Mouse (Mus musculus) limb, embryonic 14.5 days (tissue): ENCODE measurements around the gene Ctsl. TPM values are rescaled to one million over a fixed set of nuclear protein-coding genes. Genes with fewer than 3 reads are reported as not detected.

Experiments used
- ATAC-seq: fragments of 200-750 bp; cut with Nextera tagmentation; 2 replicates; pipeline ENCODE4 v1.8.0; 2017; ENCODE audit warnings: low read depth, moderate number of reproducible peaks, moderate TSS enrichment; ENCODE audit not compliant: low FRiP score
- DNase-seq: peaks from one replicate; pipeline ENCODE4 v3.0.0-alpha.2; 2015; ENCODE audit warnings: low spot score
- H3K27ac ChIP-seq: fragments of 300-500 bp; sonication (generic); replicated peaks from 2 replicates; pipeline ENCODE4 v1.5.1; 2014; ENCODE audit warnings: low read depth, mild to moderate bottlenecking, low read length, moderate library complexity, mixed read lengths
- H3K27me3 ChIP-seq: fragments of 300-500 bp; sonication (generic); 2 replicates; pipeline ENCODE4 v1.6.1; 2014; ENCODE audit warnings: low read length, mixed read lengths; ENCODE audit not compliant: control insufficient read depth, insufficient read depth
- H3K36me3 ChIP-seq: fragments of 300-500 bp; sonication (generic); 2 replicates; pipeline ENCODE4 v1.6.1; 2014; ENCODE audit warnings: mild to moderate bottlenecking, low read length, moderate library complexity, mixed read lengths; ENCODE audit not compliant: control insufficient read depth, insufficient read depth
- H3K4me1 ChIP-seq: fragments of 300-500 bp; sonication (generic); 2 replicates; pipeline ENCODE4 v1.6.1; 2014; ENCODE audit warnings: antibody characterized with exemption, low read length, mixed read lengths; ENCODE audit not compliant: control insufficient read depth, insufficient read depth
- H3K4me2 ChIP-seq: fragments of 300-500 bp; sonication (generic); replicated peaks from 2 replicates; pipeline ENCODE4 v1.6.1; 2014; ENCODE audit warnings: low read depth, mild to moderate bottlenecking, low read length, moderate library complexity; ENCODE audit not compliant: severe bottlenecking
- H3K4me3 ChIP-seq: fragments of 300-500 bp; sonication (generic); replicated peaks from 2 replicates; pipeline ENCODE4 v1.5.1; 2014; ENCODE audit warnings: low read length
- H3K9ac ChIP-seq: fragments of 300-500 bp; sonication (generic); 2 replicates; pipeline ENCODE4 v1.6.1; 2014; ENCODE audit warnings: mild to moderate bottlenecking, low read depth, low read length, moderate library complexity; ENCODE audit not compliant: severe bottlenecking
- H3K9me3 ChIP-seq: fragments of 300-500 bp; sonication (generic); 2 replicates; pipeline ENCODE4 v1.6.1; 2016; ENCODE audit warnings: low read length; ENCODE audit not compliant: control insufficient read depth
- POLR2A ChIP-seq: fragments of 200-500 bp; IDR thresholded peaks from 2 replicates; pipeline ENCODE4 v1.8.0; 2012; ENCODE audit warnings: inconsistent platforms, mild to moderate bottlenecking, moderate library complexity, borderline replicate concordance; ENCODE audit not compliant: insufficient read depth, insufficient read length; ENCODE audit errors: extremely low read depth
- WGBS: fragments of 180-500 bp; shearing (Covaris S2); extraction: QIAGEN DNeasy Blood & Tissue Kit; methylation state at CpG from one replicate; pipeline ENCODE4 v1.1.7; 2014; 5-methylcytosine and 5-hydroxymethylcytosine counted together
- polyA plus RNA-seq, 2 experiments: library from polyadenylated mRNA; depleted of rRNA in 1 of 2; stranded (reverse) in 1 of 2; unstranded in 1 of 2; fragments of >200 nt; fragmentation: Nextera tagmentation in 1 of 2; extraction: Ambion mirVana in 1 of 2; gene quantifications; 2 replicates each; pipeline versions ENCODE4 v1.2.1 to v1.2.3; 2012 to 2014

The Ctsl gene
- polyA plus RNA-seq, 2 experiments, result 161 to 228 TPM

- DNase-seq, result no peak
- no peak overlapping the region for H3K27ac ChIP-seq
Observed at GRCm38 (mm10) chr13:64310585-64310984, 60.1 kb downstream of the Ctsl start.

GRCm38 (mm10) chr13:64309842-64310241 is 60.8 kb downstream of the Ctsl start:
- H3K4me3 ChIP-seq, result no peak overlapping the region
- no peak overlapping the region for H3K27ac ChIP-seq
- TF ChIP-seq POLR2A, result no peak
- H3K27me3 ChIP-seq, result no peaks in the 10 kb centered on the region
- no peak overlapping the region for H3K4me2 ChIP-seq
- no peaks in the 10 kb centered on the region for H3K9me3 ChIP-seq
- ATAC-seq (no peak), DNase-seq (no peak)
- H3K36me3 ChIP-seq, result peaks cover 17% of the 10 kb centered on the region
- WGBS, result 80% methylated on average over 11 of the region's 11 CpGs
- no peaks in the 10 kb centered on the region; the same call in 1 of the 2 replicates for H3K4me1 ChIP-seq
- no peak overlapping the region for H3K9ac ChIP-seq

More at GRCm38 (mm10) chr13:64310585-64310984, 60.1 kb downstream of the Ctsl start:
- H3K4me2 ChIP-seq, result no peak overlapping the region
- ATAC-seq, result no peak
- 77% methylated on average over 6 of the region's 6 CpGs for WGBS
- H3K9ac ChIP-seq, result no peak overlapping the region
- no peak overlapping the region for H3K4me3 ChIP-seq
- no peaks in the 10 kb centered on the region; the same call in 1 of the 2 replicates for H3K4me1 ChIP-seq
- TF ChIP-seq POLR2A, result no peak
- H3K36me3 ChIP-seq, result peaks cover 17% of the 10 kb centered on the region
- H3K9me3 ChIP-seq, result no peaks in the 10 kb centered on the region
- H3K27me3 ChIP-seq, result no peaks in the 10 kb centered on the region

Other genes with a start within 250 kb of the Ctsl start
- gene Slc35d2, start 241.5 kb downstream of the Ctsl start, polyA plus RNA-seq (2012; rRNA removed), result 6.4 and 8.3 TPM in 2 replicates
- 5.5 and 6.0 TPM in 2 replicates for gene Slc35d2, start 241.5 kb downstream of the Ctsl start, polyA plus RNA-seq (2014; fragmentation: Nextera tagmentation; extraction: Ambion mirVana)
- 14.2 and 17.2 TPM in 2 replicates for gene Zfp367, start 217.7 kb downstream of the Ctsl start, polyA plus RNA-seq (2012; rRNA removed)
- 20.2 and 21.0 TPM in 2 replicates for gene Zfp367, start 217.7 kb downstream of the Ctsl start, polyA plus RNA-seq (2014; fragmentation: Nextera tagmentation; extraction: Ambion mirVana)
- gene Habp4, start 209.1 kb downstream of the Ctsl start, polyA plus RNA-seq (2012; rRNA removed), result 27.6 and 33.9 TPM in 2 replicates
- 30.1 and 35.2 TPM in 2 replicates for gene Habp4, start 209.1 kb downstream of the Ctsl start, polyA plus RNA-seq (2014; fragmentation: Nextera tagmentation; extraction: Ambion mirVana)
- gene Cdc14b, start 95.6 kb downstream of the Ctsl start, polyA plus RNA-seq (2012; rRNA removed), result 15.3 TPM in 2 replicates
- gene Cdc14b, start 95.6 kb downstream of the Ctsl start, polyA plus RNA-seq (2014; fragmentation: Nextera tagmentation; extraction: Ambion mirVana), result 16.1 and 18.2 TPM in 2 replicates
- gene Aaed1, start 58.2 kb downstream of the Ctsl start, polyA plus RNA-seq (2012; rRNA removed), result 19.3 and 19.8 TPM in 2 replicates
- 31.9 and 32.8 TPM in 2 replicates for gene Aaed1, start 58.2 kb downstream of the Ctsl start, polyA plus RNA-seq (2014; fragmentation: Nextera tagmentation; extraction: Ambion mirVana)
- 19.9 and 26.0 TPM in 2 replicates for gene Cdk20, start 61.4 kb upstream of the Ctsl start, polyA plus RNA-seq (2012; rRNA removed)
- 12.3 and 15.2 TPM in 2 replicates for gene Cdk20, start 61.4 kb upstream of the Ctsl start, polyA plus RNA-seq (2014; fragmentation: Nextera tagmentation; extraction: Ambion mirVana)
- gene Fam240b, start 126.9 kb upstream of the Ctsl start, polyA plus RNA-seq (2012; rRNA removed), result not detected in 2 replicates
- gene Fam240b, start 126.9 kb upstream of the Ctsl start, polyA plus RNA-seq (2014; fragmentation: Nextera tagmentation; extraction: Ambion mirVana), result not detected in 2 replicates